Mouse (Mus musculus): ENCODE data around the gene Src.
"Not testable (repeated sequence)": the region's sequence is repeated elsewhere in the genome, so short reads cannot be mapped to it uniquely, and the experiment has no call there.

Gene Src

DNA sequence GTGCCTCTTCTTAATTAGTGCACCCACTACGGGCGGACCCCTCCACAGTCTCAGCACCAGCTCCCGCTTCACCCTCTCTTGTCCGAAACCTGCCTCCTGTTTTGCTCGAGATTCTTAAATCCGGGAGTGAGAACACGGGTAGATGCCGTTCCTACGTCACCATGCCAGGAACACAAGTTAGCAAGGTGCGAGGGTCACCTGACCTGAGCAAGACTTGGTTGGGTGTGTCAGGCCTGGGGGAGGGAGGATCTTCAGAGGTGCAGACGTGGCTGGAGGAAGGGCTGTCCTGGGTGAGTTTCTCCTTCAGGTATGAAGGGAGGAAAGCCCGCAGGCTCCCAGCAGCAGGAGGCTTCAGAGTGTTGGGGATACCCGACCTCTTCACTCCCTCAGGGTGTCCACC, at the start of gene Src:
TSS of gene Src (plus strand) at position 239 of the 400 bp plus-strand sequence.
- DNase-seq (ENCODE audit: low read depth in 2 of 2, low spot score in 2 of 2), result no peak

GRCm38 (mm10) chr2:157371696-157372095, 46.5 kb upstream of the Src start:
- no peak for DNase-seq (ENCODE audit: low read depth in 2 of 2, low spot score in 2 of 2)

DNA sequence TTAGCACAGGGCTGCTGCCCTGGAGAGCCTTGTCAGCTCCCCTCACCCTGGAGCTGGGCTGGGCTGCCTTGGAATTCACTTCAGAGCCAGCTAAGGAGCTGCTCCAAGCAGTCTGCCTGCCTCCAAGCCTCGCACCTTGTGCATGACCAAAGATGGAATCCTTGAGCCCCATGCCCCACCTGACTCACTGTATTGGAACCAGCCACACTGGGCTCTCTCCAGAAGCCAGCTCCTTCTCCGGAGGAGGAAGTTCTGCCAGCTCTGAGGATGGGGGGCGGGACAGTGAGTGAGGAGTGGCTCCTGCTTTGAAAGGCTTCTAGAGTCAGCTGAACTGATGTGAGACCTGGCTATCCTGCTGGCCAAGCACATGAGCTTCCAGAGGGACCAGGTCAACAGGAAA, 44.6 kb upstream of the Src start:
- DNase-seq (ENCODE audit: low read depth in 2 of 2, low spot score in 2 of 2), result no peak

DNA sequence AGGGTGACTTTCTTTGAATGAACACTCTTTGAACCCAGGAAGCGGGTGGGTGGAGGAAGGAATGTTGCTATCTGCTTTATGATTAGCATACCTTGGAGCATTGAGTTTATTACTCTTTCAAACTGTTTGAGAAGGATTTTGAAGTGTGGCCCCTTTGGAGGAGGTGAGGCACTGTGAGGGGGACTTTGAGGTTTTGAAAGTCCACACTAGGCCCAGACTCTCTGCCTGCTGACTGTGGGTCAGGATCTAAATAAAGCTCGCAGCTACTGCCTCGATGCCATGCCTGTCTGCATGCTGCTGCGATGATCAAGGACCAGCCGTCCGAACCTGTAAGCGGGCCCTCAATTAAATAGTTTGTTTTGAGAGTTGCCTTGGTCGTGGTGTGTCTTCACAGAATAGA, 43.2 kb upstream of the Src start:
- no peak for DNase-seq (ENCODE audit: low read depth in 2 of 2, low spot score in 2 of 2)

DNA sequence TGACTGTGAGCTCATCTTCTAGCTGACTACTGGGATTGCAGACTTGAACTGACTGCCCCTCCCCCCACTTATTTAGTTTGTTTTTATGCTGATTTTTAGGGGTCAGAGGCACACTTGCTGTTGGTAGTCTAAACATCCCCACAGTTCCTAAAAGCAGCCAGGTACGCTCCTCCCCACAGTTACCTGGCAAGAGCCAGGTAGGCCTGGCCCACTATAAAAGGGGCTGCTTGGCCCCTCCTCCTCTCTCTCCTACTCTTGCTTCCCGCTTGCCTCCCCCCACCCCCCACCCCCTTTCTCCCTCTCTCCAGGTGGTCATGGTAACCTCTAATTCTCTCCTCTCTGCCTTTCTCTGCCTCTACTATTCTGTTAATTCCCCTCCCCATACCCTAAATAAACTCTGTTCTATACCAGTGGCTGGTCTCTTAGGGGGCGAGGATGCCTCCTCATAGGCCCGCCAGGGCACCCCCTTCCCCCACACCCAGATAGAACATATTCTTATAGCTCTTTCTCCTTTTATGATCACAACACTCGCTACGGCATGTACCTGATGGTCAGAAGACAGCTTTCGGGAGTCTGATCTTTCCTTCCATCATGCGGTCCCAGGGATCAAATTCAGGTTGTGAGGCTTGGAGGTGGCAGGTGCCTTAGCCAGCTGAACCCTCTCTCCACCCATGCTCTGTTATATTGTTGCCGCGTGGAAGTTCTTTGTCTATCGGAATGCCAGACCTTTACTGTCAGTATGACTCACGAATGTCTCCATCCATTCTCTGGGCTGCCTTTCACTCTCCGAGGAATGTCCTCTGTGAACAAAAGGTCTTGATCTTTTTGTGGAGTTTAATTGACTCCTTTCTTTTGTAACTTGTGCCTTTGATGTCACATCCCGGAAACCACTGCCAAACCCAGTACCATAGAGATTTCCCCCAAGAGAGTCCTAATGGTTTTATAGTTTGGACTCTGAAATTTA, 42.2 kb upstream of the Src start:
- no peak for DNase-seq (ENCODE audit: low read depth in 2 of 2, low spot score in 2 of 2)

DNA sequence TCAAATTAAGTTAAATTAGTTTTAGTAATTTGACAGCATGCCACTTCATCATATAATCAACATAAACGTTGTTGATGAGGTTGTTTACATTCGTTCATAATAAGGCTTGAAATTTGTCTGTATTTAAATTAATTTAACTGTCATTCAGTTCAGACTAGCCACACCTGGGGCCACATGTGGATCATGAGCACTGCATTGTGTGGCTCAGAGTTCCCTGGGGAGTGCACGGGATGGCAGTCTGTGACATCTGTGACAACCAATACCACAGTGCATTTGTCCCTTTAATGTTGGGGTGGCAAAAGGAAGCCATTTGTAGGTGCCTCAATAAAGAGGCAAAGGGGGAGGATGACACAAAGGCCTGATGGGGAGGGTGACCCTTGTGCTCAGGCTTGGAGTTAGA, 41.2 kb upstream of the Src start:
- DNase-seq (ENCODE audit: low read depth in 2 of 2, low spot score in 2 of 2), result no peak

DNA sequence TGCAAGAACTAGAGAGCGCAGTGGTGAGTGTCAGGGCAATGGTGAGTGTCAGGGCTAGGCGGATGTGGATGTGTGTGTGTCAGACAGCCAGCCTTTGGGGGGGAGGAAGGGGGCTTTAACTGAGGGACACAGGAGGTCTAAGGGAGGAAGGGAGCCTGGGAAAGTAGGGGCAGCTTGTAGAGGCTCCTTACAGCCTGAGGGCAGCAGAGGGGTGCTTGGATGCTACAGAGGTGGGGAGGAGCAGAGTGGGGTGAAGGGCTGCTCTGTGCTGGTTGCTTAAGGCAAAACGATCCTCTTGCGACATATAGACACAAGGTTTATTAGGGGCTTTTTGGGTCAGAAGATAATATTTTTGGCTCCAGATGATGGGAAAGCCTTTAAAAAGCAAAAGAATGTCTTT, 33.4 kb upstream of the Src start:
- DNase-seq (ENCODE audit: low read depth in 2 of 2, low spot score in 2 of 2), result no peak

DNA sequence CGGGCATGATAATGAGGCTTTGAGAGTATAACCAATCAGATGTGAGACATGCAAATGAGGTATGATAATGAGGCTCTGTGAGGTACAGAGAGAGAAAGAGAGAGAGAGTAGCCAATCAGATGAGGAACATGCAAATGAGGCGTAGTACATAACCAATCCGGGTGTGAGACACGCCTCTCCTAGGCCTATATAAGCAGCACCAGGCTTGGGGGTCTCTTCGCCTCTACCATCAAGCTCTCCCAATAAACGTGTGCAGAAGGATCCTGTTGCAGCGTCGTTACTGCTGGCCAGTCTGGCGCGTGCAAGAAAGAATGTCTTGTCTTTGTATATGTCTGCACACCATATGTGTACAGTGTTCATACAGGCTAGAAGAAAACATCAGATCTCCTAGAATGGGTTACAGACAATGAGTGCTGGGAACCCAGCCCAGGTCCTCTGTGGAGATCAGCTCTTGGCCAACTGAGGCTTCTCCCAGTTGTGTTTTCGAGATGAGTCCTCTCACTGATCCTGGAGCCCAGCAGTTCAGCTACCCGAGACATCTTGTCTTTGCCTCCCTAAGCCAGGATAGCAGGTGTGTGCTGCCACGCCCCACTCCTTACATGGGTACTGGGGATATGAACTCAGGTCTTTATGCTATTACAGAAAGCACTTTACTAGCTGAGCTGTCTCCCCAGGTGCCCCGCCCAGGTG, 29.2 kb upstream of the Src start:
- not testable (repeated sequence) for DNase-seq (ENCODE audit: low read depth in 2 of 2, low spot score in 2 of 2)

DNA sequence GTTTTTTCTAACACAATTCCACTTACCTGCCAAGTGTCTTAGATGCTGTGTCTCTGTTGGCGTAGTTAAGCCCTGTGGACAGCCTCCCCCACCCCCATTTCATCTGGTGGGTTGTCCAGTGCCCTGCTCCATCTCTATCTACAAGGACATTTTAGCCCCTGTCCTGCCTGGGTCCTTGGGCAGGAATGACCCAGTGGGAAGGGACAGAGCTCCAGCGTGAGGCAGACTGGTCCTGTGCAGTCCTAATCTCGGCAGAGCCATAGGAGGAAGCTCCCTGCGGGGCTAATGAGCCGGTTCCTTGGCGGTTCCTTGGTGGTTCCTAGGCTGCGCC, 28.7 kb upstream of the Src start:
- no peak for DNase-seq (ENCODE audit: low read depth in 2 of 2, low spot score in 2 of 2)

- no peak for DNase-seq (ENCODE audit: low read depth in 2 of 2, low spot score in 2 of 2)
These were observed 25.9 kb upstream of the Src start for GRCm38 (mm10) chr2:157392331-157392730.

GRCm38 (mm10) chr2:157393549-157393948, 24.7 kb upstream of the Src start:
- no peak for DNase-seq (ENCODE audit: low read depth in 2 of 2, low spot score in 2 of 2)

DNA sequence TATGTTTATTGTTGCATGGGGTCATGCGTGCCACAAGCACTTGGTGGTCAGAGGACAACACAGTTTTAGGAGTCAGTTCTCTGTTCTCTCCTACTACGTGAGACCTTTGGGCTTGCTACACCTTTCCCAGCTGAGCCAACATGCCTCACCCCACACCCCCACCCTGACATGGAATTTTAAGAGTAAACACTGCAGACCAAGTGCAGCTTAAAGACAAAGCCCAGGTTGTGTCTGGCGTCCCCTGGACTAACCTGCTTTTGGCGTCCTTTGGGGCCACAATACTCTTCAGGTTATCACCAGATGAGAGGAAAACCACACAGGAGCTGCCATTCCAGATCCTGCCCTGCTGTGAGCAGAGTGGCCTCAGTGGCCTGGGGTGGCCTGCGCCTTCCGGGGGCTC, 23.4 kb upstream of the Src start:
- DNase-seq (ENCODE audit: low read depth in 2 of 2, low spot score in 2 of 2), result no peak

- DNase-seq (ENCODE audit: low read depth in 2 of 2, low spot score in 2 of 2), result no peak
These were observed 22.9 kb upstream of the Src start for GRCm38 (mm10) chr2:157395371-157395770.

GRCm38 (mm10) chr2:157395960-157396359, 22.3 kb upstream of the Src start:
- no peak for DNase-seq (ENCODE audit: low read depth in 2 of 2, low spot score in 2 of 2)

GRCm38 (mm10) chr2:157397376-157397775, 20.9 kb upstream of the Src start:
- DNase-seq (ENCODE audit: low read depth in 2 of 2, low spot score in 2 of 2), result no peak

GRCm38 (mm10) chr2:157398539-157398938, 19.7 kb upstream of the Src start:
- no peak for DNase-seq (ENCODE audit: low read depth in 2 of 2, low spot score in 2 of 2)

DNA sequence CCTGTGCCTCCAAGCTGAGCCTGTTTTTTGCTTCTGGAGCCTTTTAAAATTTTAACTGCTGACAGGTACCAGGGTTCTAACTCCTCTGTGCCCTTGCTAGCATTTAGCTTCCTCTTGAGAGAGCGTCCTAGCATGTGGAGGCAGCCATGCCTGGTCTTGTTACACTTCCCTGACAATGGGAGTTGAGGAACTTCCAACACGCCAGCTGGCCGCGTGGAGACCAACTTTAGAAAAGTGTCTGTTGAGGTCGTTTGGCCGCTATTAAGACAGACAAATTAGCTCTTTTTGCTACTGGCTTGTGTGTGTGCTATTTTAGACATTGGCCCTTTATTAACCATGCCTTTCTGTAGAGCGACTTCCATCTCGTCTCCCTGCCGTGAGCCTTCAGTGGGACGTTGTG, 18.4 kb upstream of the Src start:
- DNase-seq (ENCODE audit: low read depth in 2 of 2, low spot score in 2 of 2), result no peak

- DNase-seq (ENCODE audit: low read depth in 2 of 2, low spot score in 2 of 2), result no peak
These were observed 17.8 kb upstream of the Src start for GRCm38 (mm10) chr2:157400491-157400890.

DNA sequence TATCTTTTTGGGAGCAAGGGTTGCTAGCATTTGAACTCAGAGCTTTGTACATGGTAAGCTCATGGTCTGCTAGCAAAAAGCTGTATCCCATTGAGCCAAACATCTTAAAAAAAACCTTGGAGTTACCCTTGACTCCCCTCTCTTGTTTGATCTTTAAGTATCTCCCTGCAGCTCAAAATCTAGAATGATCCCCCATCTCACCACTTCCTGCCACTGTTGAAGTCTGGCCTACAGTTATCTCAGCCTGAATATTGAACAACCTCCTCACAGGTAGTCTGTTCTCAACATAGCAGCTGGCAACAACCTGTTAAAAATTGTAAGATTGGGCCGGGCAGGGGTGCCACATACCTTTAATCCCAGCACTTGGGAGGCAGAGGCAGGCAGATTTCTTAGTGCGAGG, 17.0 kb upstream of the Src start:
- no peak for DNase-seq (ENCODE audit: low read depth in 2 of 2, low spot score in 2 of 2)

GRCm38 (mm10) chr2:157407596-157407995, 10.6 kb upstream of the Src start:
- DNase-seq (ENCODE audit: low read depth in 2 of 2, low spot score in 2 of 2), result no peak

DNA sequence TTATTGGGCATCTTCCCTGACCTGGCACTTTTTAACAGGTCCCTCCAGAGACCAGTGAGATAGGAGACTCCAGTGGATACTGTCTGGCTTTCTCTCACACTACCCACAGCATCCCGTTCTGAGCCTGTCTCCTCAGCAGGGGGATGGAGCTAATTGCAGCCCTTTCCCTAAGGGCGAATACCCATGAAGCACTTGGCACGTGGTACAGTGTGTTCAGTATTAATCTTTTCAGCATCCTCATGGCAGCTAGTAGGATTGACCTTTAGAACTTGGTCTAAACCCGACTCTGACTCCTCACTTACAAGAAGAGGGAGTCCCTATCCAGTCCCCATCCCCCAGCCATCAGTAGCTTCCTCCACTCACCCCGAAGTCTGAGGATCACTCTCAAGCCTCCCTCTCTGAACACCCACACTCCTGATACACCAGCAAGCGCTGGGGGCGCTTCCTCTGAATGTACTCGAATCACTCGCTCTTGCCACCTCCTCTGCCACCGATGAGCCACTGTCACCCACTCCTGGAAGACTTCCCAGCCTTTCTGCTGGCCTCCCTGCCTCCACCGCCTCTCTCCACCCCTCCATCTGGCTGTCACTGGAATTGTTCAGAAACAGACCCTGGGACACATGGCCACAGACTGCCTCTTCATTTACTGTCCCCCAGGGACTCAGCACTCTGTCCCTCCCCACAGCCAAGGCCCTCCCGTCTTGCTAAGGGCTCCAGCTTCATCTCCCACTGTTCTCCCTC, 8.3 kb upstream of the Src start:
- DNase-seq (ENCODE audit: low read depth in 2 of 2, low spot score in 2 of 2), result no peak

- DNase-seq (ENCODE audit: low read depth in 2 of 2, low spot score in 2 of 2), result no peak
These were observed 7.0 kb upstream of the Src start for GRCm38 (mm10) chr2:157411151-157411693.

Data from CD8-positive naive resting alpha-beta T cell, adult 2 months (primary cell).